7 mouse cellular contexts compared by ENCODE assay signal in the genomic region with DNA sequence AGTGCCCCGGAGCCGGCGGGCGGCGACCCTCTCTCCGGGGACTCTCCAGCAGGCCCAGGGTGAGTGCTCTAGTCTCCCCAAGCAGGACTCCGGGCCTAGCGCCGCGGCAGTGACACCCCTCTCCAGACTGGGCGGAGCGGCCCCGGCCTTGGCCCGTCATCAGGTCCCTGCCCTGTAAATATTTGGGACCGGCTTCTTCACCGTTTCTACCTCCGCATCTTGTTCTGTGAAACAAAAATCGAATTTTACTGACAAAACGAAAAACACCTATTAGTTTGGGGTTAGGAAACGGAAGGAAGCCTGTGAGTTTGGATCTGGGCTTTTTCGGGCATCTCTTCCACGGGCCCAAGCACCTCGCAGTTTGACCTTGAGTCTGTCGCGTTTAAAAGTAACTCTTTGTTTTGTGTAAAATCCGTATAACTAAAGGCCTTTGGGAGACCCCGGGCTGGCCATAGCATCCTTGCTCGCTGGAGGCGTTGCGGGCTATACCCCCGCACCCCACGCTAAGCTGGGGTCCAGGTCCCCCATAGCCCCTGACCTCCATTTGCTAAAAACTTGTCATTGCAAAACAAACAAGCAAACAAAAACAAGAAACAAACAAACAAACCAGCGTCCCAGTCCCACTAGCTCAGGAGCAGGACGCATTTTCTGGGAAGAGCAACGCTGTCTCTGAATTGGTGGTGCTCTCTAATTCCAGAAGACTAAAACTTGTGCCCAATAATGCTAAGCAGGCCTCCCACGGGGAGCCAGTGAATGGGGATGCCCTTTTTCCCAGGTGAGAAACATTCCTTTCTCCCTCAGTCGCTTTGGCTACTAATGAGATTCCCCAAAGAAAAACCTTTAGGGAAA. TPM values are rescaled to one million over a fixed set of nuclear protein-coding genes. Genes with fewer than 3 reads are reported as not detected.
A peak's percentile ranks its signal among the peaks of the same experiment; 100 is the strongest.
DNase-seq lines count a peak whose midpoint lies in the region; ATAC-seq and TF ChIP-seq lines count a peak whose summit lies in the region.

No protein-coding gene starts in this region.

- H3K9me3 ChIP-seq in lung, embryonic 14.5 days (ENCODE audit: low read depth, low read length), result no peaks in the 10 kb centered on the region
- no peaks in the 10 kb centered on the region for H3K9me3 ChIP-seq in hindbrain, embryonic 16.5 days (ENCODE audit: control insufficient read depth, low read length)

- peak overlapping the region; percentile 68; the same call in 1 of the 2 replicates for H3K27ac ChIP-seq in lung, embryonic 14.5 days (ENCODE audit: low read depth)
- peak overlapping the region; percentile 86 for H3K27ac ChIP-seq in hindbrain, embryonic 16.5 days (ENCODE audit: low read depth, low read length)

- ATAC-seq in lung, embryonic 14.5 days (ENCODE audit: insufficient read depth), result peak; percentile 99
- ATAC-seq in hindbrain, embryonic 16.5 days, result peak; percentile 98

- peak; percentile 79 for DNase-seq in lung, embryonic 14.5 days
- DNase-seq in lung, postnatal 25 days (ENCODE audit: low spot score), result no peak
- DNase-seq in NIH3T3 (ENCODE audit: low read depth), result peak; percentile 9
- DNase-seq in embryo, embryonic 10.5 days (ENCODE audit: low spot score), result peak; percentile 4
- peak; percentile 3 for DNase-seq in mesoderm, embryonic 11.5 days (ENCODE audit: low read depth, low spot score)
- no peak for DNase-seq in T-cell, adult 2 months (ENCODE audit: low spot score)

- TF ChIP-seq CTCF in lung, embryonic 14.5 days (IDR thresholded peaks at IDR 0.05; ENCODE audit: low read depth), result no peak

- H3K36me3 ChIP-seq in lung, embryonic 14.5 days (ENCODE audit: insufficient read depth), result peaks cover 24% of the 10 kb centered on the region
- peaks cover 9% of the 10 kb centered on the region for H3K36me3 ChIP-seq in hindbrain, embryonic 16.5 days (ENCODE audit: control insufficient read depth, insufficient read depth, low read length)

- WGBS in lung, embryonic 14.5 days, result 1% methylated on average over 37 of the region's 37 CpGs
- 1% methylated on average over 37 of the region's 37 CpGs for WGBS in hindbrain, embryonic 16.5 days

- peak overlapping the region; percentile 86 for H3K4me3 ChIP-seq in lung, embryonic 14.5 days (ENCODE audit: low read depth, low read length)
- peak overlapping the region; percentile 90 for H3K4me3 ChIP-seq in hindbrain, embryonic 16.5 days (ENCODE audit: low read length)

- peaks cover 10% of the 10 kb centered on the region; the same call in 1 of the 2 replicates for H3K4me1 ChIP-seq in lung, embryonic 14.5 days (ENCODE audit: insufficient read depth)
- H3K4me1 ChIP-seq in hindbrain, embryonic 16.5 days (ENCODE audit: control insufficient read depth, insufficient read depth, low read depth, low read length), result peaks cover 9% of the 10 kb centered on the region

- H3K27me3 ChIP-seq in lung, embryonic 14.5 days (ENCODE audit: insufficient read depth, low read length), result peaks cover 8% of the 10 kb centered on the region; the same call in 1 of the 2 replicates
- H3K27me3 ChIP-seq in hindbrain, embryonic 16.5 days (replicated peaks; ENCODE audit: control insufficient read depth, insufficient read depth, low read length), result peaks cover 6% of the 10 kb centered on the region

- peak overlapping the region; percentile 95 for H3K9ac ChIP-seq in lung, embryonic 14.5 days
- H3K9ac ChIP-seq in hindbrain, embryonic 16.5 days (ENCODE audit: low read depth, low read length), result peak overlapping the region; percentile 99

- peak overlapping the region; percentile 93 for H3K4me2 ChIP-seq in lung, embryonic 14.5 days
- H3K4me2 ChIP-seq in hindbrain, embryonic 16.5 days (ENCODE audit: low read length), result peak overlapping the region; percentile 92

RNA-seq across cellular contexts. Expression of gene Mff, which starts 0.6 kb away (rescaled TPM):
- 214 and 224 TPM in 2 replicates for polyA plus RNA-seq in lung, embryonic 14.5 days (2014; fragmentation: Nextera tagmentation; extraction: Ambion mirVana)
- polyA plus RNA-seq in hindbrain, embryonic 16.5 days (2015; fragmentation: Nextera tagmentation; extraction: Ambion mirVana), result 389 and 427 TPM in 2 replicates

RNA-seq across cellular contexts. Expression of gene Tm4sf20, which starts 43.0 kb away (rescaled TPM):
- not detected in 2 replicates for polyA plus RNA-seq in lung, embryonic 14.5 days (2014; fragmentation: Nextera tagmentation; extraction: Ambion mirVana)
- polyA plus RNA-seq in hindbrain, embryonic 16.5 days (2015; fragmentation: Nextera tagmentation; extraction: Ambion mirVana), result not detected in 2 replicates

RNA-seq across cellular contexts. Expression of gene Gm47791, which starts 45.8 kb away (rescaled TPM):
- polyA plus RNA-seq in lung, embryonic 14.5 days (2014; fragmentation: Nextera tagmentation; extraction: Ambion mirVana), result not detected in 2 replicates
- polyA plus RNA-seq in hindbrain, embryonic 16.5 days (2015; fragmentation: Nextera tagmentation; extraction: Ambion mirVana), result not detected in 2 replicates

Comparison
In these comparisons a context has a peak if more than half of its experiments do, and no peak if none do; other contexts are left out.
1. DNase-seq: peak in lung, embryonic 14.5 days (single experiment), NIH3T3 (single experiment), embryo, embryonic 10.5 days (single experiment) and mesoderm, embryonic 11.5 days (single experiment); none in lung, postnatal 25 days (single experiment) and T-cell, adult 2 months (single experiment).